Mouse (Mus musculus) cerebellum, adult 2 months (tissue): Measurements from ENCODE around the gene Pik3c2g. TPM values are rescaled to one million over a fixed set of nuclear protein-coding genes. Genes with fewer than 3 reads are reported as not detected.

Experiments used
- DNase-seq, 2 experiments: peaks; one replicate each; pipeline ENCODE4 v3.0.0; 2021
- H3K27ac ChIP-seq: fragments of 200-500 bp; 2 replicates; pipeline ENCODE4 v1.5.1; 2012; ENCODE audit warnings: low read length, control low read depth, inconsistent platforms; ENCODE audit not compliant: insufficient read depth
- H3K27me3 ChIP-seq: fragments of 200-500 bp; 2 replicates; pipeline ENCODE4 v1.6.1; 2012; ENCODE audit warnings: inconsistent platforms, mild to moderate bottlenecking, low read length, moderate library complexity; ENCODE audit not compliant: control insufficient read depth, insufficient read depth
- H3K4me1 ChIP-seq: fragments of 200-500 bp; 2 replicates; pipeline ENCODE4 v1.6.1; 2011; ENCODE audit warnings: low read length; ENCODE audit not compliant: control insufficient read depth, insufficient read depth
- H3K4me3 ChIP-seq: fragments of 200-500 bp; replicated peaks from 2 replicates; pipeline ENCODE3; 2011; ENCODE audit warnings: mild to moderate bottlenecking, low read depth, low read length, control low read depth; ENCODE audit not compliant: insufficient read depth
- CTCF ChIP-seq: fragments of 200-500 bp; IDR thresholded peaks from 2 replicates; pipeline ENCODE4 v1.5.1; 2011; ENCODE audit warnings: low read depth, mild to moderate bottlenecking, control low read depth, low read length, moderate library complexity, borderline replicate concordance; ENCODE audit not compliant: insufficient read depth
- POLR2A ChIP-seq: fragments of 200-500 bp; IDR thresholded peaks from 2 replicates; pipeline ENCODE4 v1.6.1; 2011; ENCODE audit warnings: low read length, control low read depth, borderline replicate concordance; ENCODE audit not compliant: insufficient read depth
- WGBS: fragments of 180-500 bp; shearing (Covaris S2); methylation state at CpG from one replicate; pipeline ENCODE4 v1.1.7; 2018; 5-methylcytosine and 5-hydroxymethylcytosine counted together
- polyA plus RNA-seq: library from polyadenylated mRNA; depleted of rRNA; stranded (reverse); fragments of >200 nt; gene quantifications from 2 replicates; pipeline ENCODE4 v1.2.3, GENCODE M21; 2012

The Pik3c2g gene
- polyA plus RNA-seq, 1 experiment, result 0.11 TPM

GRCm38 (mm10) chr6:139839907-139840306 is 252.9 kb downstream of the Pik3c2g start:
- Histone ChIP-seq H3K27me3 (no peaks in the 10 kb centered on the region), H3K27ac (no peak overlapping the region), H3K4me1 (no peaks in the 10 kb centered on the region), H3K4me3 (no peak overlapping the region)
- 41% methylated on average over 7 of the region's 7 CpGs for WGBS
- TF ChIP-seq POLR2A (no peak), CTCF (no peak)
- DNase-seq, result no peak

GRCm38 (mm10) chr6:139841272-139841671 is 254.3 kb downstream of the Pik3c2g start:
- Histone ChIP-seq H3K4me1 (no peaks in the 10 kb centered on the region), H3K27me3 (no peaks in the 10 kb centered on the region), H3K27ac (no peak overlapping the region), H3K4me3 (no peak overlapping the region)
- no peak for TF ChIP-seq CTCF
- no peak for DNase-seq
- 93% methylated on average over 8 of the region's 8 CpGs for WGBS

- Histone ChIP-seq H3K4me3 (no peak overlapping the region), H3K27me3 (no peaks in the 10 kb centered on the region), H3K4me1 (no peaks in the 10 kb centered on the region), H3K27ac (no peak overlapping the region)
- TF ChIP-seq POLR2A, result no peak
- TF ChIP-seq CTCF, result no peak
- 95% methylated on average over 1 of the region's 1 CpGs for WGBS
- DNase-seq, result no peak
Measured at GRCm38 (mm10) chr6:139842626-139843025, 255.6 kb downstream of the Pik3c2g start.

- Histone ChIP-seq H3K27me3 (no peaks in the 10 kb centered on the region), H3K4me1 (no peaks in the 10 kb centered on the region), H3K27ac (no peak overlapping the region), H3K4me3 (no peak overlapping the region)
- no peak for TF ChIP-seq POLR2A
- no peak for TF ChIP-seq CTCF
- WGBS, result 69% methylated on average over 4 of the region's 4 CpGs
- DNase-seq, result no peak
Measured at GRCm38 (mm10) chr6:139843531-139843930, 256.5 kb downstream of the Pik3c2g start.

GRCm38 (mm10) chr6:139846889-139847544 is 260.0 kb downstream of the Pik3c2g start:
- Histone ChIP-seq H3K4me1 (no peaks in the 10 kb centered on the region), H3K27me3 (no peaks in the 10 kb centered on the region), H3K4me3 (no peak overlapping the region), H3K27ac (no peak overlapping the region)
- no peak for DNase-seq
- TF ChIP-seq CTCF (no peak), POLR2A (no peak)
- WGBS, result 88% methylated on average over 7 of the region's 7 CpGs

- WGBS, result 82% methylated on average over 3 of the region's 3 CpGs
- TF ChIP-seq POLR2A (no peak), CTCF (no peak)
- H3K27ac ChIP-seq, result no peak overlapping the region
- H3K27me3 ChIP-seq, result no peaks in the 10 kb centered on the region
- H3K4me3 ChIP-seq, result no peak overlapping the region
- H3K4me1 ChIP-seq, result no peaks in the 10 kb centered on the region
- DNase-seq, result no peak
Measured at GRCm38 (mm10) chr6:139849931-139850330, 262.9 kb downstream of the Pik3c2g start.

GRCm38 (mm10) chr6:139851705-139852603 is 264.9 kb downstream of the Pik3c2g start:
- Histone ChIP-seq H3K27me3 (no peaks in the 10 kb centered on the region), H3K27ac (no peak overlapping the region), H3K4me3 (no peak overlapping the region), H3K4me1 (no peaks in the 10 kb centered on the region)
- TF ChIP-seq POLR2A (no peak), CTCF (no peak)
- DNase-seq, result no peak
- 52% methylated on average over 21 of the region's 21 CpGs for WGBS

GRCm38 (mm10) chr6:139852836-139853235 is 265.8 kb downstream of the Pik3c2g start:
- Histone ChIP-seq H3K27me3 (no peaks in the 10 kb centered on the region), H3K4me3 (no peak overlapping the region), H3K4me1 (no peaks in the 10 kb centered on the region), H3K27ac (no peak overlapping the region)
- DNase-seq, result no peak
- TF ChIP-seq CTCF (no peak), POLR2A (no peak)
- WGBS, result 11% methylated on average over 3 of the region's 3 CpGs
